Mouse (Mus musculus) kidney, postnatal 10 days (tissue): ENCODE data around the gene Xcr1.

Experiments
- DNase-seq: peaks from one replicate; pipeline ENCODE4 v3.0.0; 2021; ENCODE audit warnings: mixed read lengths

The Xcr1 gene

DNA sequence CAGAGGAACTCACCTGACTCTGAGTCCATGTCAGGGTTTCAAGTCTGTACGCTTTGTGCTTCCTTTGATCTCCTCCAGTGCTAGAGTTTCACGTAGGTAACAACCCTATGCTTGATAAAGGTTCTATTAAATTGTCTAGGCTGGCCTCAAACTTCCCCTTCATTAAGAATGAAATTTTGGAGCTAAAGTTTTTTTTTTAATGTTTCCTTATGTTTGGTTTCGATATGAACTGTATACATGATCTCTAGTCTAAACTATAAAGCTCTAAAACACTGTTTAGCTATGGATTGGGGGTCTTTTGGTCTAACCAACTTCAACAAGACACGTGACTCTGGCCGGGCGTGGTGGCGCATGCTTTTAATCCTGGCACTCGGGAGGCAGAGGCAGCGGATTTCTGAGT is at the start of gene Xcr1:
Gene Xcr1, minus strand, starts transcription at position 101 of the 400 bp plus-strand sequence.
- DNase-seq = no peak

DNA sequence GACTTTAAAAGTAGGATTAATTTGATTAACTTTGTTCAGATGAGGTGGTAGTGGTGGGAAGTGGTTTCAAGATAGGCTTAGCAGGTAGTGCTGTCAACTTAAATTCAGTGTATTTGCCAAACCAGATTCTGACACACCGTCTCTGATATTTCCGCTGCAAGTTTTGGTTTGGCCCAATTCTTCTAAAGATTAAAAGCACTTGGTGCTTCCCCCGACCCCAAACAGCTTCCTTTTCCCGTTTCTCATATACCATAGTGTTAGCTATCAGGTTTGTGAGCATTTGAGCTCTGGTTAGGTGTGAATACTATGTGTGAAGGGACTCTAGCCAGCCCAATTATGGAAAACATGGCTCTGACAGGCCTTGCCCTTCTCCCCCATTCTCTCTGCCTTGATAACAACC is 10.2 kb upstream of the Xcr1 start:
- DNase-seq = no peak

DNA sequence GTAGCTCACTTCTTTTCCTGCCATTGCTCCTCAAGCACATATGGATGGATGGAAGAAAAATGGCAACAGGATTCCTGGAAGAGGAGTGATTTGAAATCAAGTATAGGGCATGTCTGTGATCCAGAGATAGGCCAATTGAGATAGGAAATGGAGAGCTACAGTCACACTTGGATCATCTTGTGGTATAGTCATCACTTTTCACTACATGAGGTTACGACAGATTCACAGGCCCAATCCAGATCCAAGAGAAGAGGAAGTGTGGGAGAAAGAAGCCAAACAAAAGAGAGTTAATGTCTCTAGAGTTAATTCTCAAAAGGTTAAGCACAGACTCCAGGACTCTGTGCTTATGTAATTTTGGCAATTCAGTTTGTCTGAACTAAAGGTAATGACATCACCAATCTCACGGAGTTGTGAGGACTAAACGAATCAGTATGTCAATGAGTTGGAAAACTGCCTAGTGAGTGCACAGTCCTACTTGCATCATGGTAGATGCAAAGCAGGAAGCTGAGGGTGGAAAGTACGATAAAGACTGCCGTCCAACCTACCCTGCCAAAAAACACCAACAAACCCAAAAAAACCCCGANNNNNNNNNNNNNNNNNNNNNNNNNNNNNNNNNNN is 7.4 kb upstream of the Xcr1 start:
- no peak for DNase-seq

DNA sequence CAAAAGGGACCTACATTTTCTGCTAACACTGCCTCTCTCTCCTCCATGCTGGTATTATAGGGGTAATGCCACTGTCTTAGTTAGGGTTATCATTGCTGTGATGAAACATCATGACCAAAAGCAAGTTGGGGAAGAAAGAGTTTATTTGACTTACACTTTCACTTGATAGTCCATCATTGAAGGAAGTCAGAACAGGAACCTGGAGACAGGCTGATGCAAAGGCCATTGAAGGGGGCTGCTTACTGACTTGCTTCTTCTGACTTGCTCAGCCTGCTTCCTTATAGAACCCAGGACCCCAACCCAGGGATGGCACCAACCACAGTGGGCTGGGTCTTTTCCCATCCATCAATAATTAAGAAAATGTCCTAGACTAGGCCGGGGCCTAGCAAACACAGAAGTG is 1.8 kb upstream of the Xcr1 start:
- DNase-seq = no peak

DNA sequence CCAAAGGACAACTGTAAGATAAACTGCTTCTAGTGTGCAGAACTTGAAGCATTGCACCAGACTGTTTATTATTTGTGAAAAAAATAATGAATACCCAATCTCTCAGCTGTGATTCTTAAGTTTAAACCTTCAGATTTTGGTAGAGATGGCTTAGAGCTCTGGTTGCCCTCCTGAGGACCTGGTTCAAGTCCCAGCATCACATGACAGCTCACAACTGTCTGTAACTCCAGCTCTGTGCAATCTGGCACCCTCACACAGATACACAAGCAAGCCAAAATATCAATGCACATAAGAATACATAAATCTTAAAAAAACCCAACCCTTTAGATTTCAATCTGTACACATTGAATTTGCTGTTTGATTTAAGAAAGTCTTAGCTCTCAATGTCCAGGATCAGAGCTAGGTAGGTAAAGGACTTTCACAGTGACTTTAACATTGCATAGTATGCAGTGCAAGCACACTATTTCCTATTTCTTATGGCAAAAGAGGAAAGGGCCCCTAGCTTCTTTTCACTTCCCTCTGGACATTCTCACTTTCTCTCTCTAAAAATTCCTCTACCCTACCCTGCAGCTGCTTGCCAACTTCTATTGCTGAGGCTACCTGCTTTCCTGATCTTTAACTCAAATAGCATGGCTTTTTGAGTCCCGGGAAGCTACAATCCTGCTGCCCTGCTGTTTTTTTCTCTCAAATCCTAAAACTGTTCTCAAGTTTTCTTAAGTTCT is 1.2 kb upstream of the Xcr1 start:
- no peak for DNase-seq

DNA sequence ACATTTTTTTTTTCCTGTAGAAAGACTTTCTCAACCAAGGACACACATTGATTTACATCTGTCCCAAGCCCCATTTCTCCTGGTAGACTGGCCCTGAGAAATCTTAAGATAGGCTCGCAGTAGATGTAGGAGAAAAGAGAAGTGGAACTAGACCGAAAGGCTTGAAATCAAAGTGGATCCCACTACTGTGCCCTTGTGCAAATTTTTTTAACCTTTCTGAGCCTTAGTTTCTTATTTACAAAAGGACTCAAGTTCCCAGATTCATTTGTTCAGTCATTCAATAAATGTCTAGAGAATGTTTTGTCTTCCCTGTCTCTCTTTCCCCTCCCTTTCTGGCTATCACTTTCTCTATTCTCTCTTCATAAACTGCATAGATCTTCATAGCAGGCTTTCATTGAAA is 5.0 kb downstream of the Xcr1 start:
- DNase-seq = no peak

DNA sequence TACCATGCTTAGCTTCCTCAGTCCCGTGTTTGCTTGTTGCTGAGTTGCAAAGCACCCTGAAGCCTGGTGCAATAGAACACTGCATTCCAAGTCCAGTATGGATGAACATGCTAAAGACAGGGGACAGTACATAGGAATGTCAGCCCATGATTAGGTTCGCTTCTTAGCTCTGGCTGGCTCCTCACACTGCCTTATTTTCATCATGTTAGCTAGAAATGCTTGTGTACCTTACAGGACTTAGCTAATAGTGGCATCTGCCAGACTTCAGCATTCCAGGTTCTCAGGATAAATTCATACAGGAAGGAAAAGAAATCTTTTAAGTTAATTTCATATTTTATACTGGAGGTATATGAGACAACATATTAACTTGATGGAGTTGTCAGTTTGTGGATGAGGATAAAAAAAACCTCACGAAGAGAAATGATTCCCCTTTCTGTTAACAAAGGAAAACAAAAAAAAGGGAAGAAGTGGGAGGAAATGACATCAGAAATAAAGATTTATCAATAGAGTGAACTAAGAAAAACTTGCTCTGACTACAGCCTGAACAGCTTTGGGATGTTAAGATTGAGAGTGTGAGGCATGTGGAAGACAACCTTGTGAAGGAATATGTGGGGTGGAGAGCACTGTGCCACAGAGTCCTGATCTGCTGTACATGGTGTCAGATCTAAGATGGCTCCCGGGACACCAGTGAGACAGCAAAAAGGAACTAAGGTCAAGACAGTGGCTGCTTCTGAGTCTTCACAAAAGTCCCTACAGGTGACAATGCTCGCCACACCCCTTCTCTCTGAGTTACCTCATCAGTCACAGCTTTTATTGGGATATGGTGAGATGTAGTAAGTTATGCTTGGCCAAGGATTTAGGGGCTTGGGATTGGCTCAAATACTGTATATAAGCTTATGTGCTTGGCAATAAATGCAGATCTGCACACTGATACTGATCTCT is 9.1 kb downstream of the Xcr1 start:
- DNase-seq = no peak

DNA sequence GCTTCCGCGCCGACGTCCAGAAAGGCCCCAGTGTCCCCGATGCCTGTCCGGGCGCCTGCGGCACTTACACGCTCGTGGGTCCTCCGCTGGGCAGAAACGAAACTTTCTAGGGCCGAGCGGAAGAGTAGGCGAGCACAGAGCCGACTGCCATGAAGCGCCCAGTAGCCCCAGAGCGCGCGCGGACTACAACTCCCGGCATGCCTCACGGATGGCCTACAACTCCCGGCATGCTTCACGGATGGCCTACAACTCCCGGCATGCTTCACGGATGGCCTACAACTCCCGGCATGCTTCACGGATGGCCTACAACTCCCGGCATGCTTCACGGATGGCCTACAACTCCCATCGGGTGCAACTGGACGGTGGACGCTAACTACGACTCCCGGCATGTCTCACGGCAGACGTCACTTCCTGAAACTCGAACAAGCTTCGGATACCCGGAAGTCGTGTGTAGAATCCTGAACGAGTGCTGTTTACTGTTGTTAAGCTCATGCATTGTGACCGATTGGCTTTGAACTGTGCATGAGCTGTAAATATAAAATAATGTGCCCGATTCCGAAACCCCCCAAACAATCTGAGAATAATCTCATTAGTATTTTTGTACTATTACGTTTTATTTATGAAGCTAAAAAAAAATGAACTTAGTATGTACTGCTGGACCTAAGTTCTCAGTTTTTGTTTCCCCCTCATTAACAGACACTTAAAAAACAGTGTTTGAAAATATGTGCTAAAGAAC is 9.9 kb downstream of the Xcr1 start, which contains the start of gene Fyco1:
Gene Fyco1, minus strand, starts transcription at position 187 of the 736 bp plus-strand sequence.
- peak; percentile 94 for DNase-seq

DNA sequence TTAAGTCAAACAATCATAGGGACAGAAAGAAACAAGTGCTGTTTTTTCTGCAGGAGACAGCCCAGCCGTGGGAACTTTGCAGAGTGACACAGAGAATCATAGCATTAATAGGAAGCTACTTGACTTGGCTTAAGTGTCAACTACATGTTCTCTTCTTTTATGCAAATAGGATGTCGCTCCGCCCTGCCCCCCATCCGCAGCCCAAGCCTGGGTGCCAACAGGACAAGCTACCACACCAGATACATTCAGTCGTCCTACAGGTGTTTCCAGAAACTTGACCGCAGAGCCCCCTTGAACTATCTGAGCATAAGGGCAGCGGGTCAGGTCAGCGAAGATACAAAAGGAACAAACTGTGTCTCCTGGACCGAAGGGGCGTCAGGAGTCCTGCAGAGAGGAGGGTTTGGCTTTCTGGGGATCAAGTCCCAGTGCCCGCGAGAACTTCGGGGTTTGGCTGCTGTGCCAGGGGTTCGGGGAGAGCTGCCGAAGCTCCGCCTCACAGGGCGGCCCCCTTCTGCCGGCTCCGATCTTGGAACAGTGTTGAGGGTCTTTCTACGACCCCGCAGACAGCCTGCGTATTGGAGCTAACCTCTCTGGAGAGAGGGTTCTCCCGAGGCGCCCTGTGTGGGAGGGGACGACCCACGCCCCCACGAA is 10.6 kb downstream of the Xcr1 start:
- DNase-seq = peak; percentile 74

DNA sequence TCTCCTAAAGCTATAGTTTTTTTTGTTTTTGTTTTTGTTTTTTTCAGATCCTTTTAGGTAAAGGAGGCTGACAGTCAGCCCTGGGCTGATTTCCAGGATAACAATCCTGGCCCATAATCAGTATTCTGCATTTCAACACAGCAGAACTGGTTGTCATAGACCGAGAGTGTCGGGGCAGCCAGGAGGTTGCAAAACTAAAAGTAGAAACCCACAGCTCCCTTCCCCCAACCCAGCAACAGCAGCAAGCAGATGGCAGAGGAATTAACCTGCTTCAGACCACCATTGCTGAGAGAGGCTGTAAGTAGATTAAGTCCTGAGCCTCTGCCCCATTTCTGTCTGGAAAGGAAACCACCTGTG is 11.1 kb downstream of the Xcr1 start:
- peak; percentile 33 for DNase-seq

DNA sequence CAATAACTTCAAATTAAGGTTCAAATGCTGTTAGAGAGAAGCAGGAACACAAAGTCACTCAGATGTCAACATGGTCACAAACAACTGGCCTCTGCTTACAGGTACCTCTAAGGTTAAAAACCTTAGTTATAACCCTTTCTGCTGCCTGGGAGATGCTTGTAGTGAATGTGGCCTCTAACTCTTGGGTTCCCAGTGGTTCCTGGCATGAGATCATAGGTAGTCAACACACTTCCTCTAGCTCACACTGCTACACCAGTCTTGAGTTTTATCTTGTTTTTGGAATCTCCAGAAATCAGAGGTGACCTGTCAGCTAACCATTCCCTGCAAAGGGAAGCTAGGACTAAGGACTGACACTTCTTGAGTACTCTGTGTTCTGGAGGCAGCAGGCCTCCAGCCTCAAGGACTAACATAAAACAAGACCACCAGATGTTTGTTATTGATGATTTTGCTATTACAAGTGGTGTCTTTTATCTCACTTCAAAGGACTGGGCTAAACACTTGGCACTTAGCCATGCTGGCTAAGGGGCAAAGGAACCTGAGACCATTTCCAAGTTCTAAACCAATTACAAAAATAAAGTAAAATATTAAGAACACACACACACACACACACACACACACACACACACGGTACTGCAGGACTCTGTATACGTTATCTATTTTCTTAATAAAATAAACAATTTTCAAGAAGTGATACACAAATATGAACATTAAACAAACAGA is 11.7 kb downstream of the Xcr1 start:
- no peak for DNase-seq

DNA sequence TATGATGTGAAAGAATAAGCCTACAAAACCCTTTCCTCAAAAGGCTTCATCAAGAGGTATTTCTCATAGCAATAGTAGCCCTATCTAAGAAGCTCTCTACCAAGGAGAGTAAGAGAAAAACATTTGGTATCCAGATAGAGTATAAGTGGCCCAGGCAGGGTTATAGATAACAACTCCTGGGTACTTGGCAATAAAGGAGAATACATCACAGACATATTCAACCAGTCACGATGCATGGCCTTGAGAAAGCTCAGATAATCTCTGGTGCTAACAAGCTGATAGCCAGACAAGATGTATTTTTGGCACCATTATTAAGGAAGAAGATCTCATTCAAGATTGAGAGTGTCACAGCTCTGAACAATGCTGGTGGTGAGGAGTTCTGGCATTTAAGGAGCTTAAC is 15.3 kb downstream of the Xcr1 start:
- DNase-seq = no peak

DNA sequence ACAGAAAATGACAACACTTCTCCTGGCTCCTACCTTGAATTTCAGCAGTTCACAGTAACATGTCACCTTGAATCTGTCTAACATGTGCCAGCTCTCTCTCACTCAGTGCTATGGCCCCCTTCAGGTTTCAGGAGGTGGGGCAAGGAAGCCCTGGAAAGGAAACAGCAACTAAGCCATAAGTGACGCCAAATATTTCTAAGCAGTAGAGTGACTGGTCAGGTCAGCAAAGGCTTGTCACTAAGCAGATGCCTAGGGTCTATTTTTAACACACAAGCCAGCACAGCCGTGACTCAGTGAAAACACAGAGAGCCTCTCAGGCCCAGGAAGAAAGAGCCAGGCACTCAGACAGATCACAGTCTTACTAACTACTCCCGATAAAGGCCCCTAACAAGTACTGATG is 16.7 kb downstream of the Xcr1 start:
- no peak for DNase-seq

DNA sequence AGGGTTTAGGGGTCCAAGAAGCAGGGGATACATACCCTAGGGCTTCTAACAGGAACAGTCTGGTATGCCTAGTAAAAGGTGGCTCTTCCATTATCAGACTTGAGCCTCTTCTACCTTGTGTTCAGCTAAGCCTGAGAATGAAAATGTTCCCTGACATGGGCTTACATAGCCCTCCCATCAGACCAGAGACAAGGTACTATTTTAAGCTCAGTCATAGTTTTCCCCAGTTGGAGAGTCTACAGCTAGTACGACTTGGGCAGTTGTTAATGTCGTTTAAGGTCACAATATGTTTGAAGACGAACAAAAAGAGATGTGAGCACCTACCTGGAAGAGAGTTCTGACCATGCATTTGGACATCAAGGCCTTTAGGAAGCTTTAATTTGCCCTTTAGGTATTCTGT is 17.4 kb downstream of the Xcr1 start:
- no peak for DNase-seq

DNA sequence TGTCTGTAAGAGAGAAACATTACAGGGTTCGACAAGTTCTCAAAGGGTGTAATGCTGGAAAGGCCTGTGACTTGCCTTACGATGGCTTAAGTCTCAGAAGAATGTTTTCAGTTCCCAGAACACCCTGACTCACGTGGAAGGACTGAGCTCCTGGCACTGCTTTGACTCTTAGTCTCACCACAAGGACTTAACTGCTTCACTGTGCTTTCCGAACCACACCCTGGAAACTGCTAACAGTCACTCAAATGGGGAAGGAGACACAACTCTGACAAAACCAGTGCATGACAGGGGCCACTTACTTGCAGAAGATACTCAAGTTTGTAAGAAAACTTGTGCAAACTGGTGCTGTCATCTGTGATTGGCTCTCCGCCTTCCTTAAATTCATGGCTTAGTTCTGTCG is 21.6 kb downstream of the Xcr1 start:
- no peak for DNase-seq

DNA sequence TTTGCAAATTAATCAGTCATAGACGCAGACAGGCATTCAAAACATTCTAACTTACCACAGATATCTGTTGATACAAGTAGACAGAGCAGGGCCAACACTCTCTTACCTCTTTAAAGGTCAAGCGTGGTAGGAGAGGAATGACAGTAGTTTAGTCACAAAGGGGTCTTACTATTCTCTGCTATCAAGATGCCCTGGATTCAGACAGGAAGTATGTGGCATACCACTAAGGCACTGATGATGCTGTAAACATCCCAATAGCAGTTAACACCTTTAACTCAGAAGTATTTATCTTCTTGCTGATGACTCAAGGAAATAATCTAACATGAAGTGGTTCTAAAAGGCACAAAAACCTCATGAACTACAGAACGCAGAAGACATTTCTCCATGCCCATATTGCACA is 26.0 kb downstream of the Xcr1 start:
- DNase-seq = no peak

DNA sequence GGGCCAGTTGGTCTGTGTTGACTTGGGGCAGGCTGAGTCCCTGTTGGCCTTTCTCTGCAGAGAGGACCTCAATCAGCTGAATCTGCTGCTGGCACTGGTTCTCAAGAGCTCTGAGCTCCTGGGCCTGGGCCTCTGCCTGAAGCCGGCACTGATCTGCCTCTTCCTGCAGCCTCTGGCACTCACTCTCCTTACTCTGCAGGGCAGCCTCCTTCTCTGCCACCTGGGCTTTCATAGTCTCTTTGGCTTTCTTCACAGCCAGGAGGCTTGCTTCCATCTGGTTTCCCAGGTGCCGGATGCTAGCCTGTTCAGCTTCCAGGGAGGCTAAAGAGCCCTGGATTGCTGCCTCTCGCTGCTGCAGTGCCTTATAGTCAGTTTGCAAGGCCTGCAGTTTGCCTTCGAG is 32.9 kb downstream of the Xcr1 start:
- DNase-seq = no peak

DNA sequence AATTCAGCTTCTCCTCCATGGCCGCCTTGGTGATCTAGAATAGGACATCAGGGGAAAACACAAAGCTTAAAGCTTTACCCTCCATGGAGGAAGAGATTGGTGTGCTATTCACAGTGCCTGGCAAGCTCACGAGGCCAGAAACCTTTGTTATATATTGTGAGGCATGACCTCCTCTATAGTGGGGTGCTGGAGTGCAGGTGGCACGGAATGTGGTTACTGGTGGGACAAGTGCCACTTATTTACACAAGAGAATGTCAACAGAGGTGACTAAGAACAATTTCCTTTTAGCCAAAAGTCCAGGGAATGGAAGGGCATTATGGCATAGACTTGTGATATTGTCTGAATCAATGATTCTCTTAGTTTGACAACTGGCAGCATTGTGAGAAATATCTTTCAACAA is 35.2 kb downstream of the Xcr1 start:
- no peak for DNase-seq

DNA sequence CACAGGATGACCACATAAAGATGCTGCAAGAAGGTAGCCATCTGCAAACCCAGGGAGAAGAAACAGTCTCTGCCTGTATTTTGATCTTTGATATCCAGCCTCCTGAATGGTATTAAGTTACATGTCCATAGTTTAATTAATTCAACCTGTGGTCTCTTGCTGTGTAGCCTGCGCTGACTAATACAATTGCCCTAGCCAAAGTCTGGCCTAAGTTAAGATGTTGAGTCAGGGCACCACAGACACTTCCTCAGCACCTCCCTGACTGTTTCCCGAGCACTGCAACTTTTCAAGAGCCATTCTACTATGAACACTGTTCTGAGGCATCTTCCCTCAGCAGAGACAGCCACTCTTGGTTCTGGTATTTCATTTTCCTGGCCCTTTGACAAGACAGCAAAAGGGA is 43.2 kb downstream of the Xcr1 start:
- no peak for DNase-seq

DNA sequence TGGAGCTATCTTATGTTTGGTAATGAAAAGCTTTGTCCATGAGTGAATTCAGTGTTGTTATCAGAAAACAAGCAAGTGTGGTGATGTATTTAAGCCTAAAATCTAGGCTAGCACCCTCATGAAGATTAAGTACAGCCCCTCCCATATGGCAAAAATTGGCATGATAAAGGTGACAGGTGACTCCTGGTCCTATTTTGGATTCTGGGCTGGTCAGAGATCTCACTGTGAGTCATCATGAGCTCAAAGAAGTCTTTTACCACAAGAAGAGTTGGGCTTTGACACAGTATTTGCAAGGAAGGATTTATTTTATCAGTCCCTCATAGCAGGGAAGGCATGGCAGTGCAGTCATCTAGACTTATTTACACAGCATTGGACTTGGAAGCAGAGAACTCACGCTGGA is 45.8 kb downstream of the Xcr1 start:
- no peak for DNase-seq

DNA sequence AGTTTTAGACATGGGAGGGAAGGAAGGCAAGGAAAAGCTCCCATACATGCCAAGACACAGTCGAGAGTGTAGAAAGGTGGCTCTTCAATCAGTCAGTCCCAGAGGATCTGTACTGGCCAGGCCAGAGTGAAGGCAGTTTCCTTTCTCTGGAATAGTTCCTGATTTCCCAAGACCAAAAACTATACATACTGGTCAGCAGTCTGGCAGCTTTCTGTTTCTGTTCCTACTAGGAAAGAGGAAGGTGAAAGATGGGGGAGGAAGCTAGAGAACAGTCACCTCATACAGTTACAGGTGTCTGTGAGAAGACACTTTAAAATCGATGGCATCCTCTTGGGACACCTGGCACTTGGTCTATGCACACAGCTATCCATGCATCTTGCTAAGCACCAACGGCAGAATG is 46.4 kb downstream of the Xcr1 start:
- no peak for DNase-seq

DNA sequence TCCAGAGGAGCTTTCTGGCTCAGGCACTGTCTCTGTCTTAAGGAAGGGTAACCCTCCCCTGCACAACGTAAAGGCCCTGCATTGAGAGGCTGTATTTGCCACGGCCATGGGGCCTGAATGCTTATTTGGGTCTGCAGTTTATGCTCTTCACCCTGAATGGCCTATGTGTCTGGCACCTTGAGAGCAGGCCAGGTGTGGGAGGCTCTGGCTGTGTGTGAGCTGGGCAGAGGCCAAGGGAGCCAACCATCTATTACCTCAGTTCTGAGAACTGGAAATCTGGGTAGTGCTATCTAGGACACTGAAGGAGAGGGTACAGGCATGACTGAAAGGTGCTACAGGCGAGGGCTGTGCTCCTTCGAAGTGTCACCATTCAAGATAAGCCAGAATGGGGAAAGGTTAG is 47.0 kb downstream of the Xcr1 start:
- DNase-seq = no peak
